28 mouse cellular contexts compared by ENCODE assay signal in the genomic region with DNA sequence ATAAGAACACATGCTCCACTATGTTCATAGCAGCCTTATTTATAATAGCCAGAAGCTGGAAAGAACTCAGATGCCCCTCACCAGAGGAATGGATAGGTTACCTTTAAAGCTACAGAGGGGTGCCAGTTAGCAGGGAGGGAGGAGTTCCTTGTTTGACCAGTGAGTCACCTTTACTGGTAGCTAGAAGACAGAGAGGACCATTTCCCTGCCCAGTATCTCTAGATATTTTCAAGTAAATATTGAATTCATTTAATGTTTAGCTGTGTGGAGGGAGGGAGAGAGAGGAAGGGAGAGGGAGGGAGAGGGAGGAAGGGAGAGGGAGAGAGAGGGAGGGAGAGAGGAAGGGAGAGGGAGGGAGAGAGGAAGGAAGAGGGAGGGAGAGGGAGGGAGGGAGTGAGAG.
"Had no signal": no experiment of that assay in that cellular context is flagged by ENCODE, and none has a peak within 500 bp of the region (broad histone marks: within the 10 kb centered on the region; RNA-seq: fewer than 3 reads in every experiment).

No protein-coding gene starts in this region.

- H3K27me3 ChIP-seq: embryonic facial prominence, embryonic 12.5 days; embryonic facial prominence, embryonic 13.5 days; embryonic facial prominence, embryonic 15.5 days; forebrain, embryonic 13.5 days; forebrain, embryonic 15.5 days had no signal

- DNase-seq: cerebellum, adult 2 months; cerebellum, adult 8-10 months; cerebellum, adult 9-10 months; cerebellum, adult 9-11 months; cerebellum, postnatal 10 days; cerebellum, postnatal 14 days; cerebellum, postnatal 36 days; embryo, embryonic 11 days; forebrain, postnatal 0 days; gastrocnemius, adult 2 months; gastrocnemius, postnatal 10 days; gastrocnemius, postnatal 14 days; gastrocnemius, postnatal 25 days; gastrocnemius, postnatal 36 days; heart, adult 11 months; heart, adult 18-20 months; heart, adult 2 months had no signal

- H3K4me1 ChIP-seq: embryonic facial prominence, embryonic 10.5 days; embryonic facial prominence, embryonic 12.5 days; embryonic facial prominence, embryonic 13.5 days; embryonic facial prominence, embryonic 15.5 days; forebrain, embryonic 10.5 days; forebrain, embryonic 12.5 days; forebrain, embryonic 13.5 days; forebrain, embryonic 15.5 days had no signal

- H3K9me3 ChIP-seq: embryonic facial prominence, embryonic 10.5 days; embryonic facial prominence, embryonic 12.5 days; embryonic facial prominence, embryonic 13.5 days; embryonic facial prominence, embryonic 15.5 days; forebrain, embryonic 10.5 days; forebrain, embryonic 12.5 days; forebrain, embryonic 13.5 days; forebrain, embryonic 15.5 days had no signal

- H3K9ac ChIP-seq: embryonic facial prominence, embryonic 12.5 days; embryonic facial prominence, embryonic 13.5 days; embryonic facial prominence, embryonic 15.5 days; forebrain, embryonic 12.5 days; forebrain, embryonic 13.5 days; forebrain, embryonic 15.5 days; forebrain, postnatal 0 days had no signal

- H3K27ac ChIP-seq: embryonic facial prominence, embryonic 10.5 days; embryonic facial prominence, embryonic 12.5 days; embryonic facial prominence, embryonic 13.5 days; embryonic facial prominence, embryonic 15.5 days; forebrain, embryonic 10.5 days; forebrain, embryonic 12.5 days; forebrain, embryonic 13.5 days; forebrain, embryonic 15.5 days; gastrocnemius, adult 2 months; heart, adult 2 months had no signal

- ATAC-seq: forebrain, embryonic 13.5 days; forebrain, embryonic 14.5 days; forebrain, embryonic 15.5 days; forebrain, embryonic 16.5 days; forebrain, postnatal 0 days had no signal

- H3K4me2 ChIP-seq: embryonic facial prominence, embryonic 12.5 days; embryonic facial prominence, embryonic 13.5 days; embryonic facial prominence, embryonic 15.5 days; forebrain, embryonic 12.5 days; forebrain, embryonic 13.5 days; forebrain, embryonic 15.5 days had no signal

- H3K36me3 ChIP-seq: embryonic facial prominence, embryonic 10.5 days; embryonic facial prominence, embryonic 12.5 days; embryonic facial prominence, embryonic 13.5 days; embryonic facial prominence, embryonic 15.5 days; forebrain, embryonic 10.5 days; forebrain, embryonic 12.5 days; forebrain, embryonic 15.5 days had no signal

- H3K4me3 ChIP-seq: embryonic facial prominence, embryonic 10.5 days; embryonic facial prominence, embryonic 12.5 days; embryonic facial prominence, embryonic 13.5 days; embryonic facial prominence, embryonic 15.5 days; erythroblast, embryonic 14.5 days; forebrain, embryonic 10.5 days; forebrain, embryonic 12.5 days; forebrain, embryonic 13.5 days; forebrain, embryonic 15.5 days; gastrocnemius, adult 2 months; heart, adult 2 months had no signal
